Mouse (Mus musculus) urinary bladder, postnatal 4 days (tissue): ENCODE results near the gene Ift57.

Experiments
- DNase-seq, 2 experiments: peaks; one replicate each; pipeline ENCODE4 v3.0.0; 2021 to 2022; ENCODE audit warnings: low spot score in 2 of 2

Ift57 gene

DNA sequence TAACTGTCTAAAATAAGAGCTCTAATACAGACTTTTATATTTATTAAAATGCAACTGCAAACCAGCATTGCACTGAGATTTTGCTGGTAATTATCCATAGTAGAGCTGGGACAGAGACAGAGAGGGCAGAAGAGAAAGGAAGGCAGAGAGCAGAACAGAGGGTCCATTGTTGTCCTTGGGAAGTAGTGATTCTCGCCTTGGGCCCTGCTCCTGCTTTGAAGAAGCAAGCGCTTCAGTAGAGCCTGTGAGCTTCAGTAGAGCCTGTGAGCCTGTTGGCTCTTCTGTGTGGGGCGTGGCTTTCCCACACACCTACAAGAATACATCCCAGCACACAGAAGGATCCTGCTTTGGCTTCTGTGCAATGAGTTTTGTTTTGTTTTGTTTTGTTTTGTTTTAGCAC, 54.3 kb downstream of the Ift57 start:
- no peak for DNase-seq

DNA sequence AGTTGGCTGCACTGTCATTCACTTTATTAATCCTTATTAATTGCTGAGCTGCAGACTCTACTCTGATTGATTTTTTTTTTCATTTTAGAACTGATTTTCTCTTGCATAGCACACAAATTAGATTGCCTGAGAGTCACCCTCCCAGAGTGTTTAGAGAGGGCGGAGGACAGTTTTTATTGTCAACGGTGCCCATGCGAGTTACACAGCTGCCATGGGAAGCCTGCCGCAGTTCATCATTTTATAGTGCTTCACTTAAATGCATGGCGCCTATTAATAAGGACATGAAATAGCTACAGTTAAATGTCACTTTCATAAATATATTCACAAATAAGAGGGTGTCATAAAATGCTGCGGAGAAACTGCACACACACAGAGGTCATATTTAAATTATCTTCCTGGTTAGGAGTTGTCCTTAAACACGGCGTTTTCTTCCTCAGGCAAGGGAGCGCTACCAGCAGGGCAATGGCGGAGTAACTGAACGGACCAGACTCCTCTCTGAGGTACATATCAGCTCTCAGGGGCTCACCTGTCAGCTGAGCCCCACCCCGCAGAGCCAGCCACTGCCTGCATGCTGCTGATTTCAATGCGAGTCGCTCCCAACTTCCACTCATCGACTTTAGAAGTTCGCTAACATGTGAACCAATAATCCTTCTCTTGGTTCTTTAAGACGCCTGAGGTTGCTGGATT, 61.6 kb downstream of the Ift57 start:
- no peak for DNase-seq

DNA sequence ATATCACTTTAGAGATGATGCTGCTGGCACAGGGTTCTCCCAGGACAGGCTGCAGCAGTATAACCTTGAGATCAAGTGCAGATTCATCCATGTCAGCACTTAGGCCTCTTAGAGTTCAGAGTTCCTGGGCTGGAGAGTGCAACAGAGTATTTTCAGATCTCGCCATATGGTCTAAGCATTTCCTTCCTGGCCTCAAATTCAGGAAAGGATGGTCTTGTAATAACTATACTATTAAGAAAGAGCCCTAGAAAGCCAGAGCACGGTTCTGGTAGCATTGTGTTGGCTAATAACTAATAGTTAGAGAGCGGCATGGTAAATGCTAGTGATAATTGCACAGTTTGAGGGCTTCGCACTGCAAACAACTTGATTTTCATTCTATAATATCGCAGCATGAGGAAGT, 62.9 kb downstream of the Ift57 start:
- DNase-seq = no peak

DNA sequence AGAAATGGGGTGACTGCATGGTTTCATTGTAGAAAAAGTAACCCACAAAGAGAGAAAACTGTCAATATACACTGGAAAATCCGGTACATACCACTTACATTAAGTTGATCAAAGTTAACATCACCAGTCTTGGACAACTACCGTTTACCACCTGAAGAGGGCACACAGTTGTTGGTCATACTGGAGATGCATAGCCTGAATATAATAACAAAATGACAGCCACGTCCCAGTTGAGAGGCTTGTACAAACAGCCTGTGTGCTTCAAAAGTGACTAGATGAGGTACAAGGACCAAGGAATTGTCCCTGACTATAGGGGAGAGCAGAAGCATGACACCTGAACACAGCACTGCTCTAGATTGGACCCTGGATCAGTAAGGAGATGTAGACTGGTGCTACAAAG, 67.3 kb downstream of the Ift57 start:
- DNase-seq = no peak

DNA sequence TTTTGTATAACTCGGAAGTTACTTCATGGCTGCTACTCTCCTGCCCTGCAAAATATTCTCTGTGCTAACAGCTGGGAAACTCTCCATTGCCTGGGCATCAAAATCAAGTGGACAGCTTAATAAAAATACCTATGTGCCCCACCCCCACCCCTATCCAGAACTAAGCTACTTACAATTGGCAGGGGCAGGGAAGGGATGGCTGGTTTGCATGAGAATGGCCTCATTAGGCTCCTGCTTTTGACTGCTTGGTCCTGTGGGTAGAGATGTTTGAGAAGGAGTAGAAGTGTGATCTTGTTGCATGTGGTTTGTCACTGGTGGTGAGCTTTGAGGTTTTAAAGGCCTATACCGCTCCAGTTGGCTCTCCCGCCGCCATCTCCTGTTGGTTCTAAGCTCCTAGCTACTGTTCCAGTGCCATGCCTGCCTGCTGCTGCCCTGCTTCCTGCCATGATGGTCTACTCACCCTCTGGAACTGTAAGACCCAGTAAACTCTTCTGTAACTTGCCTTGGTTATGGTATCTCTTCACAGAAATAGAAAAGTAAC, 69.5 kb downstream of the Ift57 start:
- no peak for DNase-seq

DNA sequence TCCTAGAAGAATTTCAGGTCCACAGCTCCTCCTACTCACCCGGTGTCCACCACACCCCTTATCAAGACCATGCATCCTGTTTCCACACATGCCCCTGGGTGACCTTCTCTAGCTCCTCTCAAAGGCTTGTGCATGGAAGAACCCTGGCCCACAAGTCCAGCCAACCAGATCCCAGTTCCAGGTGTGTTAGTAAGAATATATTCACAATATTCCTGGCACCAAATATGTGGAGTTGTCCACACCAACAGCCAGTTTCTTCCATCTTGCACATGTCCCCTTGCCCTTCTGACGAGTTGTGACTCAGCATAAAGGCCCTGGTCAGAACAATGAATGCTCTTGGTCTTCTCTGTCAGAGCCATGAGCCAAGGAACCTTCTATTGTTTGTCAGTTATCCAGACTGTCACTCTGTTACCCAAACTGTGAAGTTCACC, 70.8 kb downstream of the Ift57 start:
- no peak for DNase-seq

DNA sequence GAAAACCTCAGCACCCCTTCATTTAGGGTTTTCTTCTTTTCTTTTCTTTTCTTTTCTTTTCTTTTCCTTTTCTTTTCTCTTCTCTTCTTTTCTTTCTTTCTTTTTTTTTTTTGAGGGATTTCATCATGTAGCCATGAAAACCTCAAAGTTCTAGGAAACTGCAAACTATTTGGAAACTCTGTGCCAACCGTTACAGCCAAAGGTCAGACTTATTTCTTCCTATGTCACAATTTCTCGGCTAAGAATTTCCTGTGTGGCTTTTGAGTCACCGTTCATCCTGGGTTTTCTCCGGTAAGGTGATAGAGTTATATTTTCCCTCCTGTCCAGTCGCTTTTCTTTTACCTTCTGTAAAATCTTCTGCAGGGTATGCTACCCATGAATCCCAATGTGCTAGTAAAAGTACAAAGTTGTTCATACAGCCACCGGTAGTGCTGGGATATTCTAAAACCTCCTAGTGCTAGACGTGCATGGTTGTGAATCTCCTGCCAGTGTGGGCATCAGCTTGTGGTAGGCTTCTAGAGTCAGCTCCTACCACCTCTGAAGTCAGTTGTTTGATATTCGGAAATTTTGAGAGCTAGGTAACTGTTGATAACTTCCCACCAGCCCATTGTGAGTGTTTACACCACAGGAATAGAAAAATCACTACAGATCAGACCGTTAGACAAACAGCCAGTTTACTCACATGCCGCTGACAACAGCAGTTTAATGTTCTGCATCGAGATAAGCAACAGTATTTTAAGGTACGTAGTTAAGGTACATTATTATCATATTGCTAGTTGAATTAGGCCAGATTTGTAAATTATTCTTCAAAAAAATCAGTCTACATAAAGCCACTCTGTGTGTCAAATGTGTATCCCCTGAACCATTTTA, 71.5 kb downstream of the Ift57 start:
- no peak for DNase-seq

DNA sequence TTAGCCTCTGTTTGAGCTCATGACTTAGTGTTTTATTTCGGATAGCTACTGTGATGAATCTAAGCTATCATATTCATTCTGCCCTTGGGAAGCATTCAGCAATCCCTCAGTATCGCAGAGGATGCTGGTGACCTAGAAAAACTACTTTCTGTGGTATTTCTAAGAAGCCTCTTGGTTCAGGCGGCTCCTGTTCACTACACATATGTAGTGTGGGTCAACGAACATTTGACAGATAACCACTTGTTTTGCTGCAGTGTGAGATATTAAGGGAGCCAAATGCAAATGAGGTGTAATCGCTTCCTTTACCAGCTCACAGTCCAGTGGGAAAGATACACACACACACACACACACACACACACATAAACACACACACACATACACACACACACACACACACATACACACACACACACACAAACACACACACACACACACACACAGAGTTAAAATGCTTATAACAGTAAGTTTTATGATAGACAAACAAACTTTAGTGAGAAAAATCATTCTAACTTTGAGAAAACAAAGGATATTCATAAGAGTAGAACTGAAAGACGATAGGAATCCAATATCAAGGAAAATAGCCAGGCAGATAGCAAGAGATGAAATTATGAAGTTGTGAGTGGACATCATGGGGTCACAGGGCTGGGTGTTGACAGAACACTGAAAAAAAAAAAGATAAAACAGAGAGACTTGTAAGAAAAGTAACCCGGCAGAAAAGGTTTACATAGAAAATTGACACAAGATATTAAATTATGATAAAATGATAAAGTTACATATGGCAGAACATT, 72.8 kb downstream of the Ift57 start:
- DNase-seq = no peak

DNA sequence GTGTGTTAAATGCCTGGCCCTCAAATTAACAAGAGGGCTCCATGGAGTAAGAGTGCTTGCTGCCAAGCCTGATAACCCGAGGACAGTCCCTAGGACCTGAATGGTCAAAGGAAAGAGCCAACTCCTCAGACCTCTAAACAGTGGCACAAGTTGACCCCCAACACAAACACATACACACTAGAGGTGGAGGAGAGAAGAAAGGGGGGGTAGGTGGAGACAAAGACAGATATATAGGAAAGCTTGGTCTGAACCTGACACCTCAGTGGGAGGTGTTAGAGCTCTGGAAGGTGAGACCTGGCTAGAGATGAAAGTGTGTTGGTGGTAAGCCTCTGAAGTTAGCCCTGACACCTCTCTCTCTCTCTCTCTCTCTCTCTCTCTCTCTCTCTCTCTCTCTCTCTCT, 73.5 kb downstream of the Ift57 start:
- DNase-seq = no peak

DNA sequence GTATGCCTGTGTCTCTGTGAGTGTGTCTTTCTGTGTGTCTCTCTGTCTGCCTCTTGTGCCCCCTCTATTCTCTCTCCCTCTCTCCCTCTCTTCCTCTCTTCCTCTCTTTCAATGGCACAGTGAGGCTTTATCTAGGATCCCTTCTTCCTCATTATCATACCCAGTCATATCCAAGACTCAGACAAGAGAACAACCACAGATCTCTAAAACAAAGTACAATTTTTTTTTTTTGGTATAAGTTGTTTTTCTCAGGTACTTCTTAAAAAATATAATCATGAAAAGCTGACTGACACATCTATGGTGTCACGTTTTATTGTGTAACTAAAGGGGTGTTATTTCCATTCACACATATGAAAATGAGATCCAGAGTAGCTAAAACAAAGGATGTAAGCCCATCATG, 74.0 kb downstream of the Ift57 start:
- DNase-seq = no peak

DNA sequence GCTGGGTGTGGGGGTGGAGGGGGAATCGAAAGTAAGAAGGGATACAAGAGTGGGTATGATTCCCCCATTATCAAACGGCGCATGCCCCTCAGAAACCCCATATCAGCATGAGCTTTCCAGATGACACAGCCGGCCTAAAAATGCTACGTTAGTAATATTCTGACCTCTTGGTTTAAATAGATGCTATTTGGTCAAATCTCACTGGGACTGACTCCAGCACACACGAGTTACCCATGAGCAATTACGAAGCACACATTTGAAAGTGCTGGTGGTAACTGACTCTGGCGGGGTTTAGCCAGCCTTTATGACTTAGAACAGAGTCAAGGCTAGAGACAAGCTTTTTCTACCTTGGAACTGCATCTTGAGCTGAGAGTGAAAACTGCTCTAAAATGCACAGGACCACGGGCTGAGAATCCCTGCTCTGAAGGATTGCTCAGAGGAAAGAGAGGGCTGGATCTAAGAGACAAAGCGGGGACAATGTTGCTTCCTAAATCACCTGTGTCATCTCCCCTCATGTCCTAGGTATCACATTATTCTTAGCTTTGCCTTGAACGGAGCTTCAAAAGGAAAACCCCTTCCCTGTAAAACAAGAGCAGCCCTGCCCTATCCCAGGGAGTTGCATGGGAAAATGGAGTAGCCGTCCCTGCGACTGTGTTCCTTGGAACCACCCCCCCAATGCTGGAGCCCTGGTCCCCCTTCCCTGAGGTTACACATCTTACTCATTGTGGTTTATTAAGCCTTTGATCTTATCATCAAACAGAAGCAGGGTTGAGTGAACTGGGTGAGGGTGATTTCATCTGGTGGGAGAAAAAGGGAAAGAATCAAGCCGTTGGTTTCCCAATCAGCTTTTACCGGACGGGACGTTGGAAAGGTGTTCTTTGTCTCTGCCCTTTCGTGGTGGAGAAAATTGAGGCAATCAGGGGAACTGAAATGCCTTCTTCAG, 75.3 kb downstream of the Ift57 start:
- DNase-seq = no peak

DNA sequence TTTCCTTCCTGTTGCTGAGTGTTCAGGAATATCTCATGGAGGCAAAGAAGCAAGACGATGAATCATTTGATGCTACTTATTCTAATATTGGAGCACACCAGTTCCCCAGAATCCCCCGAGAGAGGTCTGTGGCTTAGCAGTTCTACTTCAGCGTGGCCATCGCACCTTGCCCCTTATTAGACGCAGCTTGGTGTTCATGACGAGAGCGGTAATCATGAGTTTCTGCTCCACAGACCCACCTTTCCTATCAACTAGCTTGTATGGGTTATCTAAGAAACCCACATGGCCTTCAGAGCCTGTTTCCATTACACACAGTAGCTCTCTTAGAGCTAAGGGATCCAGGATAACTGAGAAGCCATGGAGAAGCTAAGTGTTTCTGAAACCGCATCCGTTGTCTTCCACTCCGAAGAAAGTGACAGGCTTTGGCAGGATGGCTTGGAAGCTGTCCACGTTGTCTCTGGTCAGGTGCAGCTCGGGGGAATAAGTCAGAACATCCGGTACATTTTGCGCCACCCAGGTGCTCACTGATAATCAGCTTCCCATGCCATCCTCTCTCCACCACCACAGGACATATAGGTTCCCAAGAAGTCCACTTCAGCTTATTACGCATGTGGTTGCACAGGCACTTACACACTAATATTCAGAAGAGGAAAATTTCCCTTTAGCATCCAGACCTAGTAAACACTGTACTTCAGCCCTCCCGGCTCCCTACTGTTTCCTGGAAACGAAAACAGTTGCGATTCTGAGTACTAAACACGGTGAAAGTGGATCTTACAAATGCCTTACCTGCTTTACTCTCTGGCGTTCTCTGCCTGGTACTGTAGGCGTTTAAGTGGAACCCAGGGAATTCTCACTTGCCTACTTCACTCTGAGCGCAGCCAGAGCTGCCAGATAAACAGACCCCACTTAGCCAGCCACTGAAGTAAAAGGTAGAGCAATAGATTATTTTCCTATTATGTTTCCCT, 76.3 kb downstream of the Ift57 start:
- DNase-seq = no peak

DNA sequence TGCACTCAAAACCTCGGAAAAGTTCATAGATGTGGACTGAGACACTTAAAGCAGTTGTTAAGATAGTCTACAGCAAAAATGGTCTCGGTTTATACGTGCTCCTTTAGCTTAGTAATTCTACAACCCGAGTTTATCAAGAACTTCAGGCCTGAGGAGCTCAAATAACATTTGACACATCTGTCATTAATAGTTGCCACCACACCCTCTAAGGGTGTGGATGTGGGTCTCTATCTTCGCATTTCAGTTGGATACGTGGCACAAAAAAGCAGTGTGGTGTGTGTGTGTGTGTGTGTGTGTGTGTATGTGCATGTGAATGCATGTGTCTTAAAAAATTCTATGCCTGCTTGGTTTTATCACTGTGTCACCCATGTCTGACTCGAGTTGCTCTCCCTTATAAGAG, 77.9 kb downstream of the Ift57 start:
- no peak for DNase-seq

DNA sequence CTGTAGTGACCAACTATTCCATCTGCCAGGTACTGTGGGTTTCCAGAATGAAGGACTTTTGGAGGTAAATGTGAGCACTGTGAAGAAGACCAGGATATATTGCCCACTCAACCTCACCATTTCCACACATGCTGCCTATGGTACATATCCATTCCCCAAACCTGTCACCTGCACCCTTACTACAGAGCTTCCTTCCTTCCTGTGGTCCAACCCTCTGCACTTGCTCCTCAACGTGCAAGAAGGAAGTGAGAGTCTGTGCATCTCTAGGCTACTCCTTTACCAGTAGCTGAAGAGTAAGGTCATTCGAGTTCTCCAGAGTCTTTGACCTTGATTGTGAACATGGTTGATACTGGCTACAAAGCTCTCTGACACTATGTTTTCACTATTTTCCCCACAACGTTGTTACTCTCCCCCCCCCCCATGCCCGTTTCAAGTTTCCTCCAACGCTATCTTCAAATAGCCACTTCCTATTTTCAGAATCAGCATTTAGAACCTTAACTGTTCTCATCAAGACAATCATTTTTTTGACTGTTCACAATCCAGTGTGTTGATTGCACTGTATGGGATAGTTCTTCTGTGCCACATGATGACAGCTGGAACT, 82.6 kb downstream of the Ift57 start:
- DNase-seq = no peak

DNA sequence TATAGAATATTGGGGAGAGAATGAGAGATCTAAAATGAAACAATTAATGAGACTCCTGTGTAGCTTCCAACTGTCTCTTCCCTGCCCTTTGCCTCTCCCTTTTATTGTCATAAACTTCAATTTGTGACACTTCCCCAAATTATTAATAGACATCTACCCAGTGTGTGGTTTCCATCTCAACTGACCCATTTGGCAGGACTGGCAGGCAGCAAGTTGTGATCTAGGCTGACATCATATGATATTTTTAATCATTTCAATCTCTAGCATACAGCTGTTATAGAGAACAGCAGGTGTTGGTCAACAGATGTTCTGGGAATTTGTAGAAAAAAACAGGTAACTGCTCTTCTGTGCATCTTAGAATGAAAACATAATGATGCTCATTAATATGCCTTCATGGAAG, 84.3 kb downstream of the Ift57 start:
- no peak for DNase-seq

DNA sequence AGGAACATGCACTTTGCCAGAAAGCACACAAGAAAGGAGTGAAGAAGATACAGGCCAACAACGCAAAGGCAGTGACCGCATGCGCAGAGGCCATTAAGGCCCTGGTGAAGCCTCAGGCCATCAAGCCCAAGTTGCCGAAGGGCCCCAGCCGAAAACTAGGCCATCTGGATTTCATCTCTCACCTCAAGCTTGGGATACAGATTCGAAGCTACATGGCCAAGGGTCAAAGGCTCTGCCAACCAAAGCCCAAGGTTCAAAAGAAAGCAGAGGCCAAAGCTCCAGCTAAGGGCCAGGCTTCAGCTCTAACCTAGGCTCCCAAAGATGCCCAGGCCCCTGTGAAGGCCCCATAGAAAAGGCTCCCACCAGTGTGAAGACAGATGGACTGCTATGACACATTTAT, 87.1 kb downstream of the Ift57 start:
- DNase-seq = no peak

DNA sequence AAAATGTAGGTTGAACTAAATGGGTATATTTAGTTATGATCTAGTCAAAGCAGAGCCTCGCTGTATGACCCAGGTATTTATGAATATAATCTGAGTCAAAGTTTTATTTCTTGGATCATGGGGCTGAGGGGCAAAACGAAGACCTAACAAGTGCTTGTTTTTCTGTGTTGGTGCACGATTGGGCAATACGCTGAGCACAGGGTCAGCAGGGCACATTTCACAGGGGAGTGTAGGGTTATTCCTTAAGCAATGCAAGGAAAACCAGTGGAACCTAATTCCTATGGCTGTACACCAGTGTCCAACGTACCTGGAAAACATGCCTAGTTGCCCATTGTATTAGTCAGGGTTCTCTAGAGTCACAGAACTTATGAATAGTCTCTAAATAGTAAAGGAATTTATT, 88.7 kb downstream of the Ift57 start:
- no peak for DNase-seq

DNA sequence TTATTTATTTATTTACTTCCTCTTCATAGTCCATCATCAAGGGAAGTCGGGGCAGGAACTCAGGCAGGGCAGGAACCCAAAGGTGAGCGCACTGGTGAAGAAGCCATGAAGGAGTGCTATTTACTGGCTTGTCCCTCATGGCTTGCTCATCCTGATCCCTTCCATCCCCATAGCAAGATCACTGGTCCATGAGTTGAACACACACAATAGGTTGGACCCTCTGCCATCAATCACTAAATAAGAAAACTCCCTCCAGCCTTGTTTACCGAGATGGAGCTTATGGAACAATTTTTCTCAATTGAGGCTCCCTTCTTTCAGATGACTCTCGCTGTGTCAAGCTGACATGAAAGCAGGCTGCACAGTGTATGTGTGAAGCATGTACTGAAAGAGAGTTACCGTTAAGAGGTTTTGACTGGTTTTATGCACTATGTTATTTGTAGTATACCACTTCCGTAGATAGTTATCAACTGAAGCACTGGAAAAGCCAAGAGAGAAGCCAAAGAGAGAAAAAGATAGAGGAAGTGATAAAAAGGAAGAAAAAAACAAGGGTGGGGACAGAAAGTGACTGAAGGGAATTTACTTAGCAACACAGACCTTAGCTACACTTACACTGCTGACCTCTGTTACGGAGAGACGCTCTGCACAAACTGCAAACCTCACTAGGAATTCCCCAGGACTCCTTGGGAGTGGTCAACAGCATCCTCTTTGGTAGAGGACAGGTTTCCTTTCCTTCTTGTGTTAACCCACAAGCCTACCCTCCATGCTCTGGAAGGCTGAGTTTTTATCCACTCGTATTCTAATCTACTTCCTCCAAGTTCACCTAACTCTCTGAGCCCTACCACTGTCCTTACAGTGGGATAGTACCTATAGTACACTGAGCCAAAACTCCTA, 91.8 kb downstream of the Ift57 start:
- no peak for DNase-seq
